Mouse (Mus musculus): ENCODE measurements around the gene Cyp2u1. TPM values are rescaled to one million over a fixed set of nuclear protein-coding genes. Genes with fewer than 3 reads are reported as not detected.
"Not testable (repeated sequence)": the region's sequence is repeated elsewhere in the genome, so short reads cannot be mapped to it uniquely, and the experiment has no call there.

Cyp2u1 gene
- total RNA-seq (2021): 10 to 100 TPM; 14.8 to 16.5 TPM
- long read RNA-seq, experiment 1, partial matches to known transcripts: 1 of 3 reads
- long read RNA-seq, experiment 1, other reads (novel, unspliced or antisense): 2 of 3 reads
- long read RNA-seq, experiment 2, partial matches to known transcripts: 1 of 2 reads
- long read RNA-seq, experiment 2, other reads (novel, unspliced or antisense): 0 of 2 reads

DNA sequence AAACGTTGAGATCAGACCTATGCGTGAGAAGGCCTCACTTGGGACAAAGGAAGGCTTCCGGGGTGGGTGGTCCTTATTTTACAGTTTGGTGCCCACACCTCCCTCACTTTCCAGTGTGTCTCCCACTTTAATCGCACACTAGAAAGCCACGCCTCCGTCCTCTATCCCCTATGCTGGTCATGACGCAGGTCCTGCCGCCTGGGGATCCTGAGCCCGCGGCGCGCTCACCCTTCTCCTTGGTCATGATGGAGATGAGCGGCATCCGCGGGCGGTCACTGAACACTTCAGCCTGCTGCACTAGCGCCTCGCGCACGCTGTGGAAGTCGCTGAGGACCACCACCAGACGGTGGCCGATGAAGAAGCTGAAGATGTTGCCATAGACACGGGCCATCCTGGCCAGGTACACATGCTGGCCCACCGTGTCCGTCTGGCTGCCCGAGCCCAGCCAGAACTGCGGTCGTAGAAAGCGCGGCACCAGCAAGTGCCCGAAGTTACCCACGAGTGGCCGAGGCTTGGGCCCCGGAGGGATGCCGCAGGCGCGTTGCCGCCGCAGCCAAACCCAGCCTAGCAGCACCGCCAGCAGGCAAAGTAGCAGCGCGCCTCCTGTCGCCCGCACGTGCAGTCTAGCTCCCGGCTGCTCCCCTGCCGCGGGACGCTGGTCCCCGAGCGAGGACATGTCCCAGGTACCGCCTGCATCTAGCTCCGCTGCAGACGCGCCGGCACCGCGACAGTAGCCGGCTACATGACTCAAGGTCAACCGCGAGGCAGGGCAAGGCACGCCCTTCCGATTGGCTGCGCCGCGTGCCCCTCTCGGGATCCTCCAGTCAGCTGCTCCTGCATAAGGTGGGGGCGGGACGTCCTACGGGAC, at the start of gene Cyp2u1:
TSS of gene Cyp2u1 (minus strand) at position 776 of the 868 bp plus-strand sequence.
- DNase-seq (ENCODE audit: low spot score): peak; percentile 92

DNA sequence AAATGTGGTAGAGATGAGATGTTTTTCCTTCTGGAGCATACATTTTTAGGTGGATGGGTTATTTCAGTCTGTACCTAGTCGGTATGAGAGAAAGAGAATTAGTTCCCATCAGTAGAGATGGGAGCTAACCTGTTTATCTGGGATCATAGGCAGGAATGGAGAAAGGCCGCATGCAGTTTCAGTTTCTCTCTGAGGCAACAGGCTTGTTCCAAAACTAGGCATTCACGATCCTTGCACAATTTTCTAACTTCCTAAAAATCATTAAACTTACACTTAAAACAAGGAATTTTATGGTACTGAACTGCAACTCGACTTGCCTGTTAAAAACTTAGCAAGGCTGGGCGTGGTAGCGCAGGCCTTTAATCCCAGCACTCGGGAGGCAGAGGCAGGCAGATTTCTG, 47.5 kb upstream of the Cyp2u1 start:
- no peak for DNase-seq (ENCODE audit: low spot score)

- no peak for DNase-seq (ENCODE audit: low spot score)
Measured at GRCm38 (mm10) chr3:131349013-131349412, 46.0 kb upstream of the Cyp2u1 start.

DNA sequence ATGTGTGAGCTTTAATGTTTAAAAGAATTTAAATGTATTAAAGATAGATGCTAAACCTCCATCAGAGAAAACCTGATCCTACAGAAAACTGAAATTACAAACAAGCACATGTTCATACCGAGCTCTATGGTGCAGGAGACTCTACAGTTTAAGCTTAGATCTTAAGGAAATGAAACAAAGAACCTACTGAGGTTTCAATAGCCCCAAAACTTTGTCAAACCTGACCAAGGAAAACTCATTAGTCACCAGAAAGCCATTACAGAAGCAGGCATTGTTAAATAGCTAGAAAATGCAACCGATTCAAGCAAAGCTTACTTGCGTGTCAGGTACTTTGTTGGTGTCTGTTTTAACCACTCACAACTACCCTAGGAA, 45.5 kb upstream of the Cyp2u1 start:
- no peak for DNase-seq (ENCODE audit: low spot score)

DNA sequence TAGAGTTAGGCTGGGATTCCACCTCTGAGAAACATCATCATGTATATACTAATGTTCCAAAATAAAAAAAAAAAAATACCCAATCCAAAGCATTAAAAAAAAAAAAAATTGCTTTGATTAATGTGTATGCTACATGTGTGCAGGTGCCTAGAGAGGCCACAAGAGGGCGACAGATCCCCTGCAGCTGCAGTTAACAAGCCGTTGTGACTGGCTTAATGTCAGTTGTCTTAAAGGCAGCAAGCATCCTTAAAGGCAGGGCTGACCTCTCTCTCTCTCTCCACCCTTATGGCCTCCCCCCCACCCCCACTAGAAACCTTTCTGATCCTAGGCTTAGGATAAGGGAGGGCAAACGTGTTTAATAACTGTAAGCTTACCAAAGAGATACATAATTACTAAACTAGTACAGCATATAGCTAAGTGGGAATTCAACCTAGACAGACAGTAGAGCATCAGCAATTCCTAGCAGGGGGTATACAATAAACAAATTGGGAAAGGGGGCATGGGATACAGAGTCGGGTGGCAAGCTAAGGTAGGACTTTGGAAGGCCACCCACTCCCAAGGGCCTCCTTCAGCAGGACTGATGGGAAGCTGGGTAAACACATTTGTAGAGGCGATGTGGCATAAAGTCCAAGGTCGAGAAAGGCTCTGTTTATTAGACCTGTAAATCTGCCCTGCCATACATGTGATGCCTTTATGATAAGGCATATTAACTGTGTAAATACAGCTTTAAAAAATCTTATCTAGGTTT, 45.0 kb upstream of the Cyp2u1 start:
- no peak for DNase-seq (ENCODE audit: low spot score)

- no peak for DNase-seq (ENCODE audit: low spot score)
Measured at GRCm38 (mm10) chr3:131345903-131346302, 42.9 kb upstream of the Cyp2u1 start.

GRCm38 (mm10) chr3:131343311-131343710, 40.3 kb upstream of the Cyp2u1 start:
- no peak for DNase-seq (ENCODE audit: low spot score)

- DNase-seq (ENCODE audit: low spot score): no peak
Measured at GRCm38 (mm10) chr3:131340885-131341284, 37.9 kb upstream of the Cyp2u1 start.

DNA sequence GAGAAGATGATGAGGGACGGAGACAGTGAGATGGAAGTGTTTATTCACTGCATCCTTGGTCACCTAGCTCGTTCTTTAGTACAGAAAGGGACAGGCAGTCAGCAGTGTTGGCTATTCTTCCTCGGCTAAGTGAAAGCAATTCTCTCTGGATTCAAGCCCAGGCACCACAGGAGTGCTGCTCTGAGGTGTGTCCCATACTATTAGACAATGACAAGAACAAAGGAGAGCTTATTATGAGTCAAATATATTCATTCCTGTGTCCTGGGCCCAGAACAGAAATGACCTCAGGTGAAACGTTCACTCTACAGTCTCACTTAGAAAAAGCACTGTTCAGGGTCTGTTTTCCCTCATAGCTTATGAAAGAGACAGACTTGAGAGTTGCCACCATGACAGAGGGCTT, 36.3 kb upstream of the Cyp2u1 start:
- DNase-seq (ENCODE audit: low spot score): no peak

DNA sequence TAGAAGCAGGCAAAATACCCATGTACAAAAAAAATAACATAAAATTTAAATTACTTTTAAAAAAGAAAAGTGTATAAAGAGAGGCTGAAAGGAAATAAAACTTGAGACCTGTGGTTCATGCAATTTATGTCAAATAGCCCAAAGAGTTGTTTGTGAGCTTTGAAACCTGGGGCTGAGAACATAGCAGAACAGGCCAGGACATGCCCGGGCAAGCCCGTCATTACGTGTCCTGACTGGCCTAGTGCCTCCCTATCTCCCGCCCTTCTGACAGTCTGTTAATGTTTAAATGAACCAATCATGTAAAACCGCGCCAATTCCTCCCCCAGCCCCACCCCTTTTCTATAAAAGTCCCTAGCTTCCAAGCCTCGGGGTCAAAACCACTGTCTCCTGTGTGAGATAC, 34.7 kb upstream of the Cyp2u1 start:
- not testable (repeated sequence) for DNase-seq (ENCODE audit: low spot score)

DNA sequence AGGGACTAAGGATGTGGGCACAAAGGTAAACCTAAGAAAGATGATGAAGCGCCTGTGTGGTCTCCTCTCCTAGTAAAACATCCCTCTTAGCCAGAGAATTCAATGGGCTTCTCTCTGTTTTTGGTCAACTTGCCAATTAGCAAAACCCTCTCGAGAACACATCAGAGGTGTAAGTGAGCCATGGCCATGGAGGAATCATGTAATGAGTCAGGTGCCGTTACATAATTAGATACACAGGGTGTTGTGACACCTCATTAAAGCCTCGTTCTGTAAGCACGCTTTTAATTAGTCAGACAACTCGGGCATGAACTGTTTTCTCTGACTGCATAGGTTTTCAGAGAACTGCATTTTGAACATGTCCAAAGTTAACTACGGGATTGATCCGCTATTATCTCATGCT, 33.6 kb upstream of the Cyp2u1 start:
- no peak for DNase-seq (ENCODE audit: low spot score)

DNA sequence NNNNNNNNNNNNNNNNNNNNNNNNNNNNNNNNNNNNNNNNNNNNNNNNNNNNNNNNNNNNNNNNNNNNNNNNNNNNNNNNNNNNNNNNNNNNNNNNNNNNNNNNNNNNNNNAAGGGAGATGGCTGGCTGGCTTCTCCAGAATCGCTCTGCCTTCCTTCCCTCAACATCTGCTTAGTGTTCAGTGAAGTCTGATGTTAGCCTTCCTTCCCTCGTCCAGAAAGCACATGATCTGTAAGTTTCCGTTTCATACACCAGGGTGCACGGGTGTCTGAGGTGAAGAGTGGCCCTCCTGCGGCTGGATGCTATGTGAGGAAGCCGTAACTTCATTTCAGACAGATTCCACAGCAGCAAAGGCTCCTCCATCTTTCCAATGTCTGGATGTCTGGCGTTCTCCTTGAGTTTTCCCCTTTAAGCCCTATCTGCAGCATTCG, 32.1 kb upstream of the Cyp2u1 start:
- no peak for DNase-seq (ENCODE audit: low spot score)

DNA sequence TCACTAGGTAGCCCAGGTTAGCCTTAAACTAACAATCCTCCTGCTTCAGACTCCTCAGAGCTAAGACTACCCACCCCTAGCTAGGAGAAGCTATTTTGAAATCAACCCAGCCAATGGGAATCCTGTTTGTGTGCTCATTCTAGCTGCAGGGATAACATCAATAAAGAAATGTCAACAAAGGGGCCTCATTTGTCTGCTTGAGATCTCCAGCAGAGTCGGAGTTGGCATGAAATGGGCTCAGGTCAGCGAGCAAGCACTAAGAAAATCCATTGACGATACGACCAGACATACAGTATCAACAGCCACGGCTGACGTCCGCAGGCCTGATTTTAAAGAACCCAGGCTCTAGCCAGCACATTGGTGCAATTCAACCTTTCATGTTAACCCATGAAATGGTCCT, 24.2 kb upstream of the Cyp2u1 start:
- no peak for DNase-seq (ENCODE audit: low spot score)

GRCm38 (mm10) chr3:131326637-131327036, 23.6 kb upstream of the Cyp2u1 start:
- no peak for DNase-seq (ENCODE audit: low spot score)

DNA sequence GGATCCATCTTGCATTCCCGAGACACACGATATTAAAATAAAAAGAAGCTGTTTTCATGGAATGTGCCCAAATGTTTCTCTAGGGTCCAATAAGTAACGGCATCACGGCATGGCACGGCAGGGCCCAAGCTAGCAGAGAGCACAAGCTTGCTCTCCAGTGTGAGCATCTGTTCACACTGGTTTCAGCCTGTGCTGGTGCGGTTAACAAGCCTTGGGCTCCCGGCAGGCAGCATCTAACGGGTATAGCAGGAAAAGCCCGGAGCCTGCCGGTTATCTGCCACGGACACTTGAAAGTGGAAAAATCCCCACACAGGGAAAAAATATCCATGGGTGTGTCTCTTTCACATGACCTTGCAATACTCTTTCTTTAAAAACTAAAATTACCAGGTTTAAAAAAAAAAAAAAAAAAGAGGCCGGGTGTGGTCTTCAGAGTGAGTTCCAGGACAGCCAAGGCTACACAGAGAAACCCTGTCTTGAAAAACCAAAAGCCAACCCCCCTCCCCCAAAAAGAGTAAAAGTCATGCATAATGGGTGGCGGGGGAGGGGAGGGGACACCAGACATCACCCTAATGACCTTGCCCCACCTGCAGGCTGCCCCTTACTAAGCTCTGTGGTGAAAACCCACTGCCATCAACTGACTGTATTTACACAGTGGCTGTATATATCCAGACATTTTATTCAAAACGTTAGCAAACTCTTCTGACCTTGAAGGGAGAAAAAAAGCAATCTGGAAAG, 19.2 kb upstream of the Cyp2u1 start:
- no peak for DNase-seq (ENCODE audit: low spot score)

DNA sequence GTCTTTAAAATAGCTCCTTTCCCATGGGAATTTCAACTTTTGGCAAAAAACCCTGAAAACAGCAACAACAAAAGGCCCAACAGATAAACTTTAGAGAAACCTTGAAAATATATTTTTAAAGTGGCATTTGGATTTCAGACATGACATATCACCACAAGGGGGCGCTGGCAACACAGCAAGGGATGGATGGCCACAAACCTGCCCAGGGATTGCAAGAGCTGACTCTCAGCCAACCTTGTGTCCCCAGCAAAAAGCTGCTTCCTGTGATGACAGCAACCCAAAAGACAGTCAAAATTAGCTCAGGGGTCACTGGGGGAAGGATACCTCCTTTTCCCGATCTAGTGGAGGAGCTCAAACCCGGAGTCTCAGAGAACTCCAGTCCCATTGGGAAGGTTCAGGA, 17.2 kb upstream of the Cyp2u1 start:
- peak; percentile 81 for DNase-seq (ENCODE audit: low spot score)

- no peak for DNase-seq (ENCODE audit: low spot score)
Measured at GRCm38 (mm10) chr3:131318211-131318610, 15.2 kb upstream of the Cyp2u1 start.

DNA sequence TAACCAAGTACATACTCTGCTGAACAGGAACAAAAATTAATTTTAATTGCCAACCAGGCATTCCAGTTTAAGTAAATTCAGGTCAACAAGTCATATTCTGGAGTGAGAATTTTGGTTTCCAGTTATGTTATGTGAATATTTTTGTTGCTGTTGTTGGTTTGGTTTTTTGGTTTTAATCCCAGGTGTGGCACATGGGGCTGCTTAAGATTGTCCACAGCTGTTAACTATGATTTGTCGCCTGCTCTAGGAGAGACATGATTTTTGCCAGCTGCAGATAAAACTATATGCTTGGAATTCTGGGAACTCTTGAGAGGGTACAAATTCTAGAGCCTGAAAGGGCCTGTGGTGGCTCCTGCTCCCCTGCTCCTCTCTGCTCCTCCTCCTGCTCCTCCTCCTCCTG, 14.1 kb upstream of the Cyp2u1 start:
- DNase-seq (ENCODE audit: low spot score): no peak

DNA sequence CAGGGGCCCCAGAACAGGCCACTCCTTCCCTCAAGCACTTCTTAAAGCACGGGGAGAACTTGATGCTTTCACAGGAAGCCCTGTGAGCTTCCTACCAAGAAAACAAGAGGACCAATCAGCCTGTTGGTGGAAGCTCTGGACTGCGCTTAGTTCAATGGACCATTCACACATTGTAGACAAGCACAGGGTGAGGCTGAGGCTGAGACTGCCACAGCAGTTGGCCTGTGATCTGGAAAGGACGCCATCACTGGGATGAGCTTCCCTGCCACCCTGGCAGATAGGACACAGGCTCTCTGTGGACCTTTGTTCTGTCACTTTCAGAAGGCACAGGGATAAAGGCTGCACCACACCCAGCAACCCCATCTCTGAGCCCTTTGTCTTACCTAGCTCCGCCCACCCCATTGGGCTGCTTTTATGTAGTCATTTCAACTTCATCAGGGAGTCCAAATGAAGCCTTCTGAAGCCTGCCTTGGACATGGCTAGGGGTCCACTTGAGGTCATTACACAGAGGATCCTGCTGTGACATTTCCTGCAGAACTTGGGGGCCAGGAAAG, 13.0 kb upstream of the Cyp2u1 start:
- no peak for DNase-seq (ENCODE audit: low spot score)

DNA sequence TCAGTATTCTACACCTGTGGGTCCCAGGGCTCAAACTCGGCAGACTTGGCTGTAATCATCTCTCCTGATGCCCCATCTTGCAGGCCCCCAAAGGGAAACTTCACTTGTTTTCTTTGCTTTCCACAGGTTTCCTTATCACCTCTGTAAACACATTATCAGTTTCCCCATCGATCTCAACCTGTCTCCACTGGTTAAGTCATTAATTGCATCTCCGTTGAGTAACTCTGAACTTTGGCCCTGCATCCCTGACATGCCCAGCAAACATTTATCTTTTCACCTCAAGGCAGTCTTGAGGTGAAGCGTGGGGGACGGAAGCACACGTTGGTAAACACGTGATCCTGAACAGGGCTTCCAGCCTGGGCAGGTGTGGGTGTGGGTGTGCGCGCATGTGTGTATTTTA, 9.3 kb upstream of the Cyp2u1 start:
- no peak for DNase-seq (ENCODE audit: low spot score)

- no peak for DNase-seq (ENCODE audit: low spot score)
Measured at GRCm38 (mm10) chr3:131310572-131310971, 7.5 kb upstream of the Cyp2u1 start.

All from gastrocnemius, adult 18-20 months (tissue).